Mouse (Mus musculus) right cerebral cortex, adult 18-20 months (tissue): Measurements from ENCODE around the gene Opcml.

ENCODE experiments used
- DNase-seq: peaks from one replicate; pipeline ENCODE4 v3.0.0; 2022; ENCODE audit warnings: mixed read lengths

The Opcml gene

GRCm38 (mm10) chr9:28563066-28563683 lies 772.6 kb downstream of the Opcml start:
- DNase-seq, result no peak

GRCm38 (mm10) chr9:28569041-28569522 lies 778.5 kb downstream of the Opcml start:
- no peak for DNase-seq

GRCm38 (mm10) chr9:28569776-28570175 lies 779.2 kb downstream of the Opcml start:
- DNase-seq, result peak; percentile 55

DNA sequence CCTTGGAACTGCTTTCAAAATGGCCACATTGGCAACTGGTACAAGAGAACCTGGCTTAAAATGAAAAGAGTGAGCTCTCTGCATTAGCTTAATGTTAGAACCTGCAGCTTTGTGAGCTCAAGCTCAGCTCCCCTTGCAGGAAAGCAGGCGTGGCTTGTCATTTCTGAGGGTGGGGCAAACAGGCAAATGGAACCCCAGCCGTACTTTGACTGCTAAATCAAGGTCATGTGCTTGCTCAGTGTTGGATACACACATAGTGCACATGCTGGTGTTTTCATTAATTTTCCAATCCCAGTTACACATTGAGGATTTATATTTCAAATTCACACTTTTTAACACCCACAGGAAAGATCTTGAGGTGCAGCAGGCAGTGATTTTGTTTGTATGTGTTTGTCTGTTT lies 781.1 kb downstream of the Opcml start:
- no peak for DNase-seq

- DNase-seq, result peak; percentile 12
These were observed 781.7 kb downstream of the Opcml start for GRCm38 (mm10) chr9:28572136-28572774.

- DNase-seq, result no peak
These were observed 788.2 kb downstream of the Opcml start for GRCm38 (mm10) chr9:28578730-28579129.

DNA sequence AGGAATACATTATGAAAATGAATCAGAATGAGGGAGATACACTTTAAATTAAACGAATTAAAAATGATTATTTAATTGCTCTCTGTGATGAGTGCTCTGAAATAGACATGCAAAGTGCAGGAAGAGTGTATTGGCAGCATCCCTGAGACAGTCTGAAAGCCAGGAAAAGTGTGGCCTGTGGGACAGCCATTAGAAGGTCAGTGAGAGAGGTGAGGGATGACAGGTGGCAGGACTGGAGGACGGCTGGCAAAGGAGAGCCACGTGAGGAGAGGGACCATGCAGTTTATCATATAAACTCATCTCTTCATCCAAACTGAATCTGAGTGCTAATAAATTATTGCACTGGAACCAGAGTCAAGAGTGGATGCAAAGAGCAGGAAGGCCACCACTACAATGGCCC lies 796.7 kb downstream of the Opcml start:
- no peak for DNase-seq

GRCm38 (mm10) chr9:28587857-28588388 lies 797.3 kb downstream of the Opcml start:
- no peak for DNase-seq

DNA sequence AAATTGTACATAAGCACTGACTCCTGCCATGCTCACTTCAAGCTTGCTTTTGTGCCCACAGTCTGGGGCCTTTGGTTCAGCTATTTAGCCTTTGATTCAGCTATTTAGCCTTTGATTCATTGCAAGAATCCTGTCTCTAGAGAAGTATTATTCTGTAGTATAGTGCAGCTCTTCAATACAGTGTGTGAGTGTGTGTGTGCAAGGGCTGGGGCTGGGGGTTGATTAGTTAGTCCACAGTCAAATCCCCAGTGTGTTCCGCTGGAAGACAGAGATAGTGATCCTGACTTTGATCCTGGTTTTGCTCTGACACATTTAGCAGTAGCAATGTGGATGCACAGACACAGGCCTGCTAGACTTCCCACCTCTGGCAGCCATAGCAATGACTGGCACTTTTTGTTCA lies 797.9 kb downstream of the Opcml start:
- no peak for DNase-seq

GRCm38 (mm10) chr9:28592208-28592607 lies 801.6 kb downstream of the Opcml start:
- DNase-seq, result no peak

GRCm38 (mm10) chr9:28595062-28595461 lies 804.5 kb downstream of the Opcml start:
- DNase-seq, result no peak

DNA sequence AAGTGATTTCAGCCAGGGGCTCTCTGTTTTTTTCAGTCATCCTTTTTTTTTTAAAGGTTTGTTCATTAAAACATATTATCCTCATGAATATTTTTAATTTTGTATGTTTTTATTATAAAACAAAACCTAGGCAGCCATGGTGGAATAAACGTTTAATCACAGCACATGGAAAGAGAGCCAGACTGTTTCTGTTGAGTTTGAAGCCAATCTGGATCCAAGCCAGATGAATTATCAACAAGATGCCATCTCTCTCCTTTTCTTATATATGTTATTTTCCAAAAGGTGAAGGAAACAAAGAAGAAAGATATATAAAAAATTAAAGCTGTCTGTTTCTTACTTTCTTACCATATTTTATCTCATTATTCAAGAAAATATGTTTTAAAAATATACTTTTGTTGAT lies 815.0 kb downstream of the Opcml start:
- no peak for DNase-seq

DNA sequence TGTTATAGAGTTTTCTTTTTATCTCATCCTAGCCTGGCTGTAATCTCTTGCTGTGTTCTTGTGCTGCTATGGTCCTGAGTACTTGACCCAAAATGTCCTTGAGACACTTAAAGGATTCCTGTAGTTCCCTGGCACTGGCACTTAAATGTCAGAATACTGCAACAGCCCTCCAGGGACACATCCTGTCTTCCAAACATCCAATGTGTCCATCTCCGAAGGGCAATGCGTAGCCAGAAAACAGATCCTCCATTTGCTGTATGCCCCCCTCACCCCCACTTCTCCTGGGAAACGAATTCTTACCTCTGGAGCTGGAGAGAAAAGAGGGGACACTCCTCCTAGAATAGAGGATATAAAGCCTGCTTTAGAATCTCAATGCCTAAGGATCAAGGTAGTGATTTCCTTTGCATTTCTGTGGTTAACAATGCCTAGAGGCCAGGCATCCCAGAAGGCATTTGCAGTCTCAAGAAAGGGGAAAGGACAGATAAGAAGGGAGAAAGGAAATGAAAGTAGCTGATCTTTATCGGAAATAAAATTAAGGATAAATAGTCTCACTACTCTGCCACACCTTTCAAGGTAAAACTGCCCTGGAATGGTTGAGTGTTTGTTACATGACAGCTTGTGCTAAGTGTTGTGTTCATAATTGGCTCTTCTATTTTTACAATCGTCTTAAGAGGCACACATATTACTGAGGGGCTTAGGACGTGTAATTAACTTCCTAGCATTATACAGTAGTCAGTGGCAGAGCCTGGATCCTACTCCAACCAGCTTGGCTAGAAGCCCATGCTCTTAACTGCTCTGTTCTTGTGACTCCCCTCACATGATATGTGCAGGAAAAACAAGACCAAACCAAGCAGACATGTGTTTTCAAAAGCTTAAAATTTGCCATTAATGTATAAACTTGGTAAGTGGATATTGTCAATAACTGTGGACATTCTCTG lies 823.4 kb downstream of the Opcml start:
- no peak for DNase-seq

GRCm38 (mm10) chr9:28615447-28615846 lies 824.9 kb downstream of the Opcml start:
- no peak for DNase-seq

GRCm38 (mm10) chr9:28617666-28618065 lies 827.1 kb downstream of the Opcml start:
- DNase-seq, result no peak

- peak; percentile 38 for DNase-seq
These were observed 827.8 kb downstream of the Opcml start for GRCm38 (mm10) chr9:28618186-28618892.

DNA sequence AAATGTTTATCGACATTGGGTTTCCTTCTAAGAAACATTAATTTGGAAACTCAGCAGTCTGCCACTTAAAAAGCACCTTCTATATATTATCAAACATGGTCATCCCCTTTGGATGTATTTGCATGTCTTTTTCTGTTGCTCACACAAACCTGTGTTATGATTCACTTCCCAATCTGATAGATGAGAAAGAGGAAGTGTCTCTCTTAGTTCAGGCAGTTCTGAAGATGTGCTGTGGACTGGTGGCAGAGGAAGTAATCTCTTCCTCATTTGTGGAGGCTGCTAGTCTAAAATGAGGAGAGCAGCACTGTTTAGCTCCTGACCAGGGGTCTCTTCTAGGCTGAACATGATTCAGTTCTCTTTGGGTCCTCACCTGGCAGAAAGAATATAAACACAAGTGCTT lies 831.4 kb downstream of the Opcml start:
- no peak for DNase-seq

DNA sequence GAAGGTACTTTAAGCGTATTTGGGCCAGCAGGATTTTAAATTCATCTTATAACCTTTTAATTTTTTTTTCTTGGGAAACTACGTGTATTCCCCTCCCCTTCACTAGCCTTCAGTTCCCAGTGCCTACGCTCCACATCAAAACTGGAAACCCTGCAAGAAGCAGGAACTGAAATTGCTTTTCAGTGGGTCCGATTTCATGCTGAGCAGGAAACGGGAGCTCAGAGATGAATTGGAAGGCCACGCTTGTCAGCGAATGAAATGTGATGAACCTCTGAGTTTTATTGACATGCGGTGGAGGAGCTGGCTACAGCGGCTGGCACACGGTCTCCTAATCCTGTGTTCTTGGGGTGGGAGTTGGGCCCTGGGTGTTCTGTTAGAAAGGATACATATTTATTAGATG lies 834.3 kb downstream of the Opcml start:
- DNase-seq, result no peak

DNA sequence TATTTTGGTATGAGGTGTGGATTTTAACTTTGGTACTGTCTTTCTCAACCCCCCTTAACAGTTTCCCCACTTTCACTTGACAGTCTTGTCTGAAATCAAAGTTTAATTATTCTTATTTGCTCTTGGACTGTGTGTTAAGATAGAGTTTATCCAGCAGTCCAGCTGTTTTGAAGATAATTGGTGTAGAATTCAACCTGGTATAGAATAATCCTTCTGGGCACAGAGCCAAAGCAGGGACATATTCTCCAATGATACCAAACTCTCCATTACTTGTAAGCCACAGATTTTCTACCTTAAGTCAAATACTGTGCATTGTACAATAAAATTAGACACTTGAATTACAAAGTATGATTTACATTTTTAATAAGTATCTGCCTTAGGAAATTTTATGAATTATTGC lies 852.2 kb downstream of the Opcml start:
- no peak for DNase-seq

DNA sequence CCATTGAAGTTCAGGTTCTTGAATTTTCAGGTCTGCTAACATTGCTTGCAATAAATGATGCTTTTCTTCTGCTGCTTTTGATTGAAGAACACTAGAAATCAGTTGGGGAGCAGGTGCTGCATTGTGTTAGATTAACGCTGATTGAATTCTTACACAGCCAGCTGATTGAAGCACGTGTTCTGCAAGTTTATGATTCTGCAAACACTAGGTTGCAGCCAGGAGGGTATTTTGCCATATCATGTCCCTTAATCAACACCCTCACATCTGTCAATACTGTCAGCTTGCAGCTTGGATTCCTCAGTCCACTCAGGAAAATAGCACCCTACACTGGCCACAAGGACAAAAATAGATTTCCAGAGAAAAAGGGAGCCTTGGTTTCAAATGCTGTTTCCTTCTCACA lies 853.5 kb downstream of the Opcml start:
- no peak for DNase-seq

DNA sequence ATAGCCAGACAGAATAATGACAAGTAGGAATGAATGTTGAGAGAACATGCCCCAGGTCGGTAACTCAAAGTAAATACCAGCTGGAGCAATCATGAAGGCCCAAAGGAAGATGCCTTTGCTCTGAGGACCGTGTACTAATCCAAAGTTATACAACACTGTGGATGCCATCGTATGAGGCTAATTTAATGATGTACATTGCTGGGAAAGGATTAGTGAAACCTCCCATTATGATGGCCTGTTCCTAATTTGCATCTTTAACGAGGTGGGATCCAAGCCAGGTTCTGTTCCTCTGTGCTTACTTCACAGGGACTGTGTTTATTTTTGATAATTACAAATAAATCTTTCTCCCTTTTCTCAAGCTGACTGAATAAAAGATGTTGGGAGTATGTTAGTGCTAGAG lies 859.5 kb downstream of the Opcml start:
- no peak for DNase-seq

DNA sequence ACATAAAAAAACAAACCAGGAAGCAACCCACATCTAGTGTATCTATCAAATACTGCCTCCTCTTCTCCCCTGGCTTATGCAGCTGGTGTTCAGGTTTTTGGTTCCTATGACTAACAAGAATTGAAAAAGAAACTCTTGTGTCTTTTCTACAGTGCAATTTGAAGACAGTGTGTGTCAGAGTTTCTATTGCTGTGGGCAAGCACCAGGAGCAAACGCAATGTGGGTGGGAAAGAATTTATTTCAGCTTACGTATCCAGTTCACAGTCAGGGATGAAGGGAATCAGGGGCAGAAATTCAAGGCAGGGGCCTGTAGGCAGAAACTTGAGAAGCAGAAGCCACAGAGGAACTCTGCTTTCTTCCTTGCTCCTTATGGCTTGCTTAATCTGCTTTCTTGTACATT lies 869.4 kb downstream of the Opcml start:
- no peak for DNase-seq

- DNase-seq, result peak; percentile 80
These were observed 872.3 kb downstream of the Opcml start for GRCm38 (mm10) chr9:28662882-28663281.
